Mouse (Mus musculus) bone marrow, adult 2 months (tissue): Measurements from ENCODE around the gene Jsrp1.
"Not testable (repeated sequence)": the region's sequence is repeated elsewhere in the genome, so short reads cannot be mapped to it uniquely, and the experiment has no call there.

Experiments
- CTCF ChIP-seq: fragments of 200-500 bp; IDR thresholded peaks from 2 replicates; pipeline ENCODE4 v1.5.1; 2011; ENCODE audit warnings: low read length, control low read depth; ENCODE audit not compliant: control insufficient read depth, insufficient read depth
- POLR2A ChIP-seq: fragments of 200-500 bp; IDR thresholded peaks from 2 replicates; pipeline ENCODE4 v1.6.1; 2011; ENCODE audit warnings: low read depth, mild to moderate bottlenecking, control low read depth, low read length, borderline replicate concordance; ENCODE audit not compliant: control insufficient read depth

- TF ChIP-seq CTCF, POLR2A: not testable (repeated sequence)
These were observed 4.7 kb upstream of the Jsrp1 start for GRCm38 (mm10) chr10:80817955-80818354.
